Mouse (Mus musculus) thymus, adult 2 months (tissue): ENCODE data around the gene Mettl24.

Source experiments
- CTCF ChIP-seq: fragments of 200-500 bp; IDR thresholded peaks from 2 replicates; pipeline ENCODE4 v1.5.1; 2012; ENCODE audit warnings: mild to moderate bottlenecking, control low read depth, low read length, moderate library complexity, borderline replicate concordance; ENCODE audit not compliant: control insufficient read depth, poor library complexity, insufficient read depth; ENCODE audit errors: extremely low read depth
- POLR2A ChIP-seq: fragments of 200-500 bp; IDR thresholded peaks from 2 replicates; pipeline ENCODE4 v1.6.1; 2012; ENCODE audit warnings: mild to moderate bottlenecking, low read length, control low read depth, moderate library complexity; ENCODE audit not compliant: control insufficient read depth, poor library complexity, insufficient read depth; ENCODE audit errors: extremely low read depth

DNA sequence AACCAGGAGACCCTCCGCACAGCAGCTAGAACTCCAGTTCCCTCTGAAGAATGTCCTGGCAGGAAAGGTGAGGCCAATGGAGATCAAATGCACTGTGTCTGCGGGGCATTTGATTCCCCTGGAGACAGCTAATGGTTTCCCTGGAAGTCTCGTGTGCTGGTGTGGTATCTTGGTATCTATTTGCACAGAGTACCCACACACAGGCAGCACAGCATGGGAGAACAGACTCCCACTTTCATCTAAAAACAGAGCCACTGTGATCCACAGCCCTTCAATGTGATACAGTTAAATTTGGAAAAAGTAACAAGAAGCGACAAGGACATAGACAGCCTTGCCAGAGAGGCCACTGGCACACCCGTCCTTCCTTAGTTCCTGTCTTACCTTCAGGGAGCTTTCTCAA is 160.8 kb downstream of the Mettl24 start:
- TF ChIP-seq CTCF (no peak), POLR2A (no peak)
